Mouse (Mus musculus): ENCODE results near the gene Mtrf1l.

The Mtrf1l gene

GRCm38 (mm10) chr10:5823740-5824491 is at the start of gene Mtrf1l:
Mtrf1l (minus strand) TSS chr10:5823910.
- DNase-seq (ENCODE audit: low spot score), result peak; percentile 98

- no peak for DNase-seq (ENCODE audit: low spot score)
Observed at GRCm38 (mm10) chr10:5871081-5871480, 47.4 kb upstream of the Mtrf1l start.

GRCm38 (mm10) chr10:5867981-5868552 is 44.4 kb upstream of the Mtrf1l start:
- no peak for DNase-seq (ENCODE audit: low spot score)

GRCm38 (mm10) chr10:5865996-5866395 is 42.3 kb upstream of the Mtrf1l start:
- peak; percentile 22 for DNase-seq (ENCODE audit: low spot score)

GRCm38 (mm10) chr10:5862669-5863068 is 39.0 kb upstream of the Mtrf1l start:
- no peak for DNase-seq (ENCODE audit: low spot score)

GRCm38 (mm10) chr10:5860849-5861248 is 37.1 kb upstream of the Mtrf1l start:
- DNase-seq (ENCODE audit: low spot score), result no peak

GRCm38 (mm10) chr10:5859729-5860128 is 36.0 kb upstream of the Mtrf1l start:
- DNase-seq (ENCODE audit: low spot score), result peak; percentile 21

GRCm38 (mm10) chr10:5857996-5858549 is 34.4 kb upstream of the Mtrf1l start:
- DNase-seq (ENCODE audit: low spot score), result no peak

- DNase-seq (ENCODE audit: low spot score), result no peak
Observed at GRCm38 (mm10) chr10:5853290-5853868, 29.7 kb upstream of the Mtrf1l start.

GRCm38 (mm10) chr10:5846939-5847338 is 23.2 kb upstream of the Mtrf1l start:
- DNase-seq (ENCODE audit: low spot score), result peak; percentile 64

GRCm38 (mm10) chr10:5841369-5841768 is 17.7 kb upstream of the Mtrf1l start:
- DNase-seq (ENCODE audit: low spot score), result peak; percentile 75

GRCm38 (mm10) chr10:5826336-5827025 is 2.8 kb upstream of the Mtrf1l start:
- no peak for DNase-seq (ENCODE audit: low spot score)

GRCm38 (mm10) chr10:5824779-5825178 is 1.1 kb upstream of the Mtrf1l start:
- DNase-seq (ENCODE audit: low spot score), result peak; percentile 82

GRCm38 (mm10) chr10:5823291-5823739 is 395 bp downstream of the Mtrf1l start:
- DNase-seq (ENCODE audit: low spot score), result peak; percentile 24

GRCm38 (mm10) chr10:5818772-5819171 is 4.9 kb downstream of the Mtrf1l start:
- no peak for DNase-seq (ENCODE audit: low spot score)

GRCm38 (mm10) chr10:5815968-5816367 is 7.7 kb downstream of the Mtrf1l start:
- no peak for DNase-seq (ENCODE audit: low spot score)

- DNase-seq (ENCODE audit: low spot score), result no peak
Observed at GRCm38 (mm10) chr10:5813724-5814123, 10.0 kb downstream of the Mtrf1l start.

- no peak for DNase-seq (ENCODE audit: low spot score)
Observed at GRCm38 (mm10) chr10:5807683-5808082, 16.0 kb downstream of the Mtrf1l start.

- DNase-seq (ENCODE audit: low spot score), result no peak
Observed at GRCm38 (mm10) chr10:5806996-5807395, 16.7 kb downstream of the Mtrf1l start.

GRCm38 (mm10) chr10:5806416-5806815 is 17.3 kb downstream of the Mtrf1l start:
- DNase-seq (ENCODE audit: low spot score), result no peak

- peak; percentile 97 for DNase-seq (ENCODE audit: low spot score)
Observed at GRCm38 (mm10) chr10:5805731-5806307, 17.9 kb downstream of the Mtrf1l start.

- peak; percentile 99 for DNase-seq (ENCODE audit: low spot score)
Observed at GRCm38 (mm10) chr10:5805243-5805730, 18.4 kb downstream of the Mtrf1l start, which contains the start of gene Fbxo5. Fbxo5 (minus strand) TSS chr10:5805600.
